Mouse (Mus musculus) heart, adult 2 months (tissue): ENCODE measurements around the gene Vrk2.

Experiments
- CTCF ChIP-seq: fragments of 200-600 bp; IDR thresholded peaks from 2 replicates; pipeline ENCODE4 v1.8.1; 2022; ENCODE audit warnings: antibody characterized with exemption, mild to moderate bottlenecking, moderate library complexity
- EP300 ChIP-seq: fragments of 200-500 bp; IDR thresholded peaks from 2 replicates; pipeline ENCODE4 v1.6.1; 2011; ENCODE audit warnings: low read depth, low read length, control low read depth; ENCODE audit not compliant: insufficient read depth
- POLR2A ChIP-seq: fragments of 200-500 bp; IDR thresholded peaks from 2 replicates; pipeline ENCODE4 v1.6.1; 2011; ENCODE audit warnings: mild to moderate bottlenecking, low read depth, low read length, control low read depth; ENCODE audit not compliant: insufficient read depth

GRCm38 (mm10) chr11:26481691-26482242 is 112.0 kb downstream of the Vrk2 start:
- TF ChIP-seq POLR2A, result no peak
- no peak for TF ChIP-seq EP300
- no peak for TF ChIP-seq CTCF
